Mouse (Mus musculus) hindbrain, embryonic 12.5 days (tissue): Measurements from ENCODE around the gene Wwox. TPM values are rescaled to one million over a fixed set of nuclear protein-coding genes. Genes with fewer than 3 reads are reported as not detected.

Source experiments
- ATAC-seq: fragments of 200-750 bp; cut with Nextera tagmentation; 2 replicates; pipeline ENCODE4 v1.8.0; 2017; ENCODE audit warnings: moderate TSS enrichment; ENCODE audit not compliant: low FRiP score
- H3K27ac ChIP-seq: fragments of 300-500 bp; sonication (generic); 2 replicates; pipeline ENCODE4 v1.5.1; 2016; ENCODE audit warnings: mild to moderate bottlenecking
- H3K27me3 ChIP-seq: fragments of 300-500 bp; sonication (generic); 2 replicates; pipeline ENCODE4 v1.6.1; 2016; ENCODE audit warnings: mild to moderate bottlenecking
- H3K36me3 ChIP-seq: fragments of 300-500 bp; sonication (generic); 2 replicates; pipeline ENCODE4 v1.6.1; 2016; ENCODE audit warnings: mild to moderate bottlenecking
- H3K4me1 ChIP-seq: fragments of 300-500 bp; sonication (generic); 2 replicates; pipeline ENCODE4 v1.6.1; 2016
- H3K4me2 ChIP-seq: fragments of 300-500 bp; sonication (generic); replicated peaks from 2 replicates; pipeline ENCODE4 v1.6.1; 2016; ENCODE audit warnings: mild to moderate bottlenecking
- H3K4me3 ChIP-seq: fragments of 300-500 bp; sonication (generic); 2 replicates; pipeline ENCODE4 v1.5.1; 2016; ENCODE audit warnings: mild to moderate bottlenecking
- H3K9ac ChIP-seq: fragments of 300-500 bp; sonication (generic); 2 replicates; pipeline ENCODE4 v1.6.1; 2016; ENCODE audit warnings: mild to moderate bottlenecking, moderate library complexity
- H3K9me3 ChIP-seq: fragments of 300-500 bp; sonication (generic); replicated peaks from 2 replicates; pipeline ENCODE4 v1.6.1; 2016; ENCODE audit warnings: mild to moderate bottlenecking
- WGBS: fragments of 180-500 bp; shearing (Covaris S2); methylation state at CpG from one replicate; pipeline ENCODE4 v1.1.7; 2016; 5-methylcytosine and 5-hydroxymethylcytosine counted together
- polyA plus RNA-seq: library from polyadenylated mRNA; unstranded; fragments of >200 nt; fragmentation: Nextera tagmentation; extraction: Ambion mirVana; gene quantifications from 2 replicates; pipeline ENCODE4 v1.2.1, GENCODE M21; 2016

Gene Wwox
- polyA plus RNA-seq, 1 experiment from 2014 or later: 13.8 TPM

GRCm38 (mm10) chr8:115024062-115024461 lies 584.6 kb downstream of the Wwox start:
- Histone ChIP-seq H3K36me3 (no peaks in the 10 kb centered on the region), H3K4me2 (no peak overlapping the region), H3K4me1 (peaks cover 7% of the 10 kb centered on the region), H3K27me3 (no peaks in the 10 kb centered on the region), H3K9ac (no peak overlapping the region), H3K27ac (no peak overlapping the region), H3K9me3 (no peaks in the 10 kb centered on the region), H3K4me3 (no peak overlapping the region)
- WGBS: 86% methylated on average over 4 of the region's 4 CpGs
- no peak for ATAC-seq

GRCm38 (mm10) chr8:115025390-115026098 lies 586.1 kb downstream of the Wwox start:
- Histone ChIP-seq H3K36me3 (no peaks in the 10 kb centered on the region), H3K27me3 (no peaks in the 10 kb centered on the region), H3K9me3 (no peaks in the 10 kb centered on the region), H3K4me2 (no peak overlapping the region), H3K27ac (no peak overlapping the region), H3K4me1 (no peaks in the 10 kb centered on the region; the same call in 1 of the 2 replicates), H3K9ac (no peak overlapping the region), H3K4me3 (no peak overlapping the region)
- WGBS: 85% methylated on average over 10 of the region's 10 CpGs
- ATAC-seq: no peak

GRCm38 (mm10) chr8:115026201-115026600 lies 586.7 kb downstream of the Wwox start:
- WGBS: 65% methylated on average over 7 of the region's 7 CpGs
- Histone ChIP-seq H3K4me3 (no peak overlapping the region), H3K9me3 (no peaks in the 10 kb centered on the region), H3K4me2 (no peak overlapping the region), H3K27me3 (no peaks in the 10 kb centered on the region), H3K4me1 (no peaks in the 10 kb centered on the region; the same call in 1 of the 2 replicates), H3K9ac (no peak overlapping the region), H3K36me3 (no peaks in the 10 kb centered on the region), H3K27ac (no peak overlapping the region)
- ATAC-seq: no peak

GRCm38 (mm10) chr8:115033194-115033593 lies 593.7 kb downstream of the Wwox start:
- H3K4me1 ChIP-seq: no peaks in the 10 kb centered on the region
- H3K9me3 ChIP-seq: no peaks in the 10 kb centered on the region
- no peak overlapping the region for H3K27ac ChIP-seq
- no peak overlapping the region for H3K9ac ChIP-seq
- H3K4me2 ChIP-seq: no peak overlapping the region
- no peak for ATAC-seq
- 35% methylated on average over 1 of the region's 1 CpGs for WGBS
- no peaks in the 10 kb centered on the region for H3K36me3 ChIP-seq
- H3K4me3 ChIP-seq: no peak overlapping the region
- no peaks in the 10 kb centered on the region for H3K27me3 ChIP-seq

DNA sequence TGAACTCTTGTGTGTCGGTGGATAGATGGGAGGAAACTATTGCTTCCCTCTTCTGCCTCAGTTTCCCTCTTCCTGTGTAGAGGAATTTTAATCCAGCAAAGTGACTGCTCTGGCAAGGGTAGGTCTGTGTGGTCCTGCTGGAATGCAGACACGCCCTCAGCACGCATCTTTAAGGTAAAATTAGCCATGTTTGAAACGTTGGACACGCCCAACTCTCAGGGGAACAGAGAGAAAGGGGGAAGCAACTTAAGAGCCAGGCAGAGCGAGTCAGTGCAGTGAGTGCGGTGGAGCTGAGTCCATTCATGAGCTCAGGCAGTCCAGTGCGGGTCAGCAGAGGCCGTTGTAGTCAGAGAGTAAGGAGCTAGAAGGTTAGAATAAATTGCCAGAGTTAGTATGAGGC lies 596.6 kb downstream of the Wwox start:
- H3K36me3 ChIP-seq: no peaks in the 10 kb centered on the region
- H3K9me3 ChIP-seq: no peaks in the 10 kb centered on the region
- no peaks in the 10 kb centered on the region for H3K27me3 ChIP-seq
- H3K4me2 ChIP-seq: no peak overlapping the region
- ATAC-seq: no peak
- WGBS: 88% methylated on average over 9 of the region's 9 CpGs
- H3K4me1 ChIP-seq: no peaks in the 10 kb centered on the region
- no peak overlapping the region for H3K9ac ChIP-seq
- no peak overlapping the region for H3K4me3 ChIP-seq
- no peak overlapping the region for H3K27ac ChIP-seq

DNA sequence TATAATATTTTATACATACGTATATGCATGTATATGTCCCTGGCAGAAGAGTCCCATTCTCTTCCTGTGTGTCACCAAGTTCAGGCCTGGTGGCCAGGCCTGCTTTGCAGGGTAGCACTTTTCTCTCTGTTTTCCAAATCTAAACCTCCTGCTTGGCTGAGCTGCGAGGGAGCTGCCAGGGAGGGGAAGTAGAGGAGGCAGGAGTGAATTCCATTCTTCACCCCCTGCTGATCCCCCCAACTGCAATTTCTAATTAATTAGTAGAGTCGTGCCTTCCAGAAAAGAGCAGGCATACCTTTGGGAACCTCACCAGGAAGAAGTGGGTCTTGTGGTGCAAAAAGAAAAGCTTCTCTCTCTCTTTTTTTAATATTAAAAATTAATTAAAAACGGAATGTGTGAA lies 599.0 kb downstream of the Wwox start:
- Histone ChIP-seq H3K9ac (no peak overlapping the region), H3K4me3 (no peak overlapping the region), H3K27ac (no peak overlapping the region), H3K9me3 (no peaks in the 10 kb centered on the region), H3K36me3 (no peaks in the 10 kb centered on the region), H3K4me2 (no peak overlapping the region), H3K4me1 (no peaks in the 10 kb centered on the region), H3K27me3 (no peaks in the 10 kb centered on the region)
- 19% methylated on average over 4 of the region's 4 CpGs for WGBS
- no peak for ATAC-seq

DNA sequence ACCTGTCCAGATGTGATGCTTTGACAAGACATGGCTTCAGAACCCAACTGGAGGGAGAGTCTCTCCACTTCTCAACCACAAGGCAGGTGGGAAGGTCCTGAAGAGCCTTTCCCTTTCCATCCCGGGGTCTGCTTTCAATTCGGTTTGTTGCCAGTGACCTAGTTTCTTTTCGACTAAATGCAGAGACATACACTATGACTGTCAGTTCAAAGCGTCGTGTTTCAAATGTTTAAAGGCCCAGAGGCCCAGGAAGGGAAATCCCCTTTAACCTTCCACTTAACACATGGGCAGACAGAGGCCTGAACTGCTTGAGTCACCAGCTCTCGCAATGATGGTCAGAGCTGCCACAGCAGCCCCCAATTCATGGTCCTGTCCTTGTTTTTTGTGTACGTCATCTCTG lies 606.3 kb downstream of the Wwox start:
- Histone ChIP-seq H3K9ac (no peak overlapping the region), H3K4me3 (no peak overlapping the region), H3K4me2 (no peak overlapping the region), H3K9me3 (no peaks in the 10 kb centered on the region), H3K36me3 (no peaks in the 10 kb centered on the region), H3K27ac (no peak overlapping the region), H3K27me3 (no peaks in the 10 kb centered on the region), H3K4me1 (no peaks in the 10 kb centered on the region)
- WGBS: 73% methylated on average over 7 of the region's 7 CpGs
- ATAC-seq: no peak

DNA sequence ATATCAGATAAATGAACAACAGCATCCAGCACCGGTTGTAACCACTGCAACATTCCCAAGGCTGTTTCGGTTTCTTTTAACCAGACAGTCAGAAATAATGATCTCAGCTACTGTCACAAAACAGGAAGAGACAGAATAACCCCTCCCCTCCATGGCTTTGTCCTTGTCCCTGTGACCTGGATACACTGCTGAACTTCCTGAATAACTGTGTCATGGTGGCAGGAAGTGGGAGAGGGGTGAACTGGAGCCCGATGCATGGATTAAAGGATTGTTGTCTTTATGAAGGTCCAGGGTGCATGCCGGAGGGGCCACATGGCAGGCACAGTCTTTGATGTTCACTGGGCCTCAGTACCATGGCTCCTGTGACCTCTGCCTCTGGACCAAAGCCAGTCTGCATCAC lies 607.0 kb downstream of the Wwox start:
- Histone ChIP-seq H3K4me1 (no peaks in the 10 kb centered on the region), H3K4me2 (no peak overlapping the region), H3K36me3 (no peaks in the 10 kb centered on the region), H3K9ac (no peak overlapping the region), H3K4me3 (no peak overlapping the region), H3K9me3 (no peaks in the 10 kb centered on the region), H3K27ac (no peak overlapping the region), H3K27me3 (no peaks in the 10 kb centered on the region)
- no peak for ATAC-seq
- WGBS: 72% methylated on average over 4 of the region's 4 CpGs

- no peak overlapping the region for H3K4me3 ChIP-seq
- no peak overlapping the region for H3K9ac ChIP-seq
- H3K27ac ChIP-seq: no peak overlapping the region
- peaks cover 5% of the 10 kb centered on the region; the same call in 1 of the 2 replicates for H3K9me3 ChIP-seq
- H3K4me2 ChIP-seq: no peak overlapping the region
- 88% methylated on average over 12 of the region's 12 CpGs for WGBS
- H3K4me1 ChIP-seq: no peaks in the 10 kb centered on the region
- no peak for ATAC-seq
- H3K36me3 ChIP-seq: no peaks in the 10 kb centered on the region
- no peaks in the 10 kb centered on the region for H3K27me3 ChIP-seq
Measured at GRCm38 (mm10) chr8:115058193-115058835, 618.9 kb downstream of the Wwox start.

DNA sequence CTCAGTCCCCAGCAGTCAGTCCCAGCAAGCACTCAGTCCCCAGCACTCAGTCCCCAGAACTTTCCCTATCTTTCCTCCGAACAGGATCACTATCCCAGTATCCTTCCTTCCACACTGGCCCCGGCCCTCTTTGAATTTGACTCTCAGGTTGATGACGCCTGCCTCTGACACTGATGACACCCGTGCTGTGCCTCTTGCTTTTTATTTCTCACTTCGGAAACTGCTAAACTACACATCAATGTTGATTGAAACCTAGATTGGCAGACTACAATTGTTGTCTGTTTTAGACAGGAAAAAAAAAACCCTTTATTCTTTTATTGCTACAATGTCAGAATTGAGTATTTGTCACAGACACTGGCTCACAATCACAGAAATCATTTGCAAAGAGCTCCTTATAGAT lies 624.2 kb downstream of the Wwox start:
- Histone ChIP-seq H3K9me3 (no peaks in the 10 kb centered on the region), H3K9ac (no peak overlapping the region), H3K4me3 (no peak overlapping the region), H3K27me3 (no peaks in the 10 kb centered on the region; the same call in 1 of the 2 replicates), H3K27ac (no peak overlapping the region), H3K36me3 (no peaks in the 10 kb centered on the region), H3K4me2 (no peak overlapping the region), H3K4me1 (no peaks in the 10 kb centered on the region)
- 88% methylated on average over 5 of the region's 5 CpGs for WGBS
- ATAC-seq: no peak

DNA sequence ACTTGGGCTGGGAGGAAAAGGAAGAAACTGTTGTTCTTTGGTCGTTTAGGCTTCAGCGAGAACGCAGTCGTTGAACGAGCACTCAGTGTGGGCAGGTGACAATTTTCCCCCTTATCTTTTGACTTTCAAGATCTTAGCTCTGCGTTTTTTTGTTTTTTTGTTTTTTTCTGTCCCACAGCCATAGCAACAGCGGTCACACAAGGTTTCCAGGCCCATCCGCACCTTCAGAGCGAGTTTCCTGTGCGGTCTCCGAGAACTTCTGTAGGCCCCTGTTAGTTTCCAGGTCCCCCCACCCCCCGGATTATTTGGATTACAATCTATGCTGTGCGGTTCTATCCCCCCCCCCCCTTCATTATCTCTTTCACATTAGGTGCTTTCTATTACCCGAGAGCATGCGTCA lies 625.2 kb downstream of the Wwox start:
- Histone ChIP-seq H3K4me1 (no peaks in the 10 kb centered on the region), H3K9ac (no peak overlapping the region), H3K27me3 (no peaks in the 10 kb centered on the region; the same call in 1 of the 2 replicates), H3K27ac (no peak overlapping the region), H3K4me3 (no peak overlapping the region), H3K9me3 (no peaks in the 10 kb centered on the region), H3K4me2 (no peak overlapping the region), H3K36me3 (no peaks in the 10 kb centered on the region)
- 88% methylated on average over 15 of the region's 15 CpGs for WGBS
- ATAC-seq: no peak

DNA sequence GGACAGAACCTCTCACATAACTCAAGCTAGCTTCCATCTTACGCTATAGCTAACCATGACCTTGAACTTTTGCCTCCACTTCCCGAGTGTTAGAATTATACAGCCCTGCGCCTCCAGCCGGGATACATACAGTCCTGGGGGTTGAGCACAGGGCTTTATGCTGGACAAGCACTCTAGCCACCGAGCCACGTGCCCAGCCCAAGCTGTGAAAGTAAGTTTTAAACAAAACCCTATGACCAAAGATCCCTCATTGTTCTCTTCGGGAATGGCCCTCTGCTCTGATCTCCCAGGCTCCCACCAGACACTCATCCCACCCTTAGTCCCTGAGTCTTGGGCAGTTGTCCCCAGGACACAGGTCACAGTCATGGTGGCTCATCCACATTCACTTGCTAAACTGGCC lies 625.9 kb downstream of the Wwox start:
- no peak for ATAC-seq
- H3K27ac ChIP-seq: no peak overlapping the region
- H3K27me3 ChIP-seq: no peaks in the 10 kb centered on the region; the same call in 1 of the 2 replicates
- WGBS: 48% methylated on average over 7 of the region's 7 CpGs
- H3K9me3 ChIP-seq: no peaks in the 10 kb centered on the region
- H3K4me2 ChIP-seq: no peak overlapping the region
- H3K4me1 ChIP-seq: no peaks in the 10 kb centered on the region
- no peaks in the 10 kb centered on the region for H3K36me3 ChIP-seq
- H3K9ac ChIP-seq: no peak overlapping the region
- H3K4me3 ChIP-seq: no peak overlapping the region

- no peak overlapping the region for H3K9ac ChIP-seq
- no peaks in the 10 kb centered on the region; the same call in 1 of the 2 replicates for H3K27me3 ChIP-seq
- no peaks in the 10 kb centered on the region for H3K36me3 ChIP-seq
- H3K9me3 ChIP-seq: no peaks in the 10 kb centered on the region
- WGBS: 86% methylated on average over 8 of the region's 8 CpGs
- H3K4me2 ChIP-seq: no peak overlapping the region
- no peak overlapping the region for H3K4me3 ChIP-seq
- H3K27ac ChIP-seq: no peak overlapping the region
- H3K4me1 ChIP-seq: no peaks in the 10 kb centered on the region
- no peak for ATAC-seq
Measured at GRCm38 (mm10) chr8:115066550-115067058, 627.1 kb downstream of the Wwox start.
